Mouse (Mus musculus): ENCODE measurements at regions not wholly inside any gene's neighbourhood (a gene's known extent, or its start where the extent isn't known, plus 50 kb on each side); places are given as distances from the start of the nearest gene placed in this dataset.

DNA sequence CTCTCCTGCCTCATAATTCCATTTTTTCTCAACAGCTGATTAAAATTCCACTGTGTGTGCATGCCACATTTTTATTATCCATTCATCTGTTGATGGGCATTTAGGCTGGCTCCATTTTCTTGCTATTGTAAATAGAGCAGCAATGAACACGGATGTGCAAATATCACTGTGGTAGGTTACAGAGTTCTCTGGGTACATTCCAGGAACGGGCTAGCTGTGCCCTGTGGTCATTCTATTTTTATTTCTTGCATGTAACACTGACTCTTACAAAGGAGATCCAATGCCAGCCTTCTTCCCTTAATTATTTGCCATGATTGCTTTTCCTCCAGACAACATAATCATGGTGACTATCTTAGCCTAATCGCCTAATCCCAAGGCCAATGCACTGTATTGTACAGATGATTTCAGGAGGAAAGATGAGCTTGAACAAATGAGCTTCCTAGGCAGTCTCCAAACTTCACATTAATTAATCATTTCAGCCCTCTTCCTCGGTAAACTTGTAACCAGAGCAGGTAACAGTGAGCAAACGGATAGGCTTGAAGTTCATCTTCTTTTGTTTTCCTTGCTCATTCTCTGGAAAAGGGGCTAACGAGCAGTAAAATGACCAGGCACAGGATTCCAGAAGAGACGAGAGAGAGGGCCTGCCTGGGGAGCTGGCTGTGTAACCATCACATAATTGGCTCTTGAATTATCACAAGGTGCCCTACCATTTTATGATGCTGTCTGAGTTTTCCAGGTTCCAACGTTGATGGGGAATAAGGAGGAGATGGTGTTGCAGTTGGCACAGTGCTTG, 77.6 kb upstream of the Ppp2r3a start:
- no peaks in the 10 kb centered on the region for H3K4me1 ChIP-seq (replicated peaks; ENCODE audit: control insufficient read depth, insufficient read depth, low read length)
- H3K9me3 ChIP-seq (ENCODE audit: control insufficient read depth) = no peaks in the 10 kb centered on the region
- ATAC-seq = no peak
- H3K27me3 ChIP-seq (replicated peaks; ENCODE audit: control insufficient read depth, insufficient read depth, low read length) = no peaks in the 10 kb centered on the region
- H3K27ac ChIP-seq (ENCODE audit: low read depth, low read length) = no peak overlapping the region
- 66% methylated on average over 8 of the region's 8 CpGs for WGBS
- H3K9ac ChIP-seq (ENCODE audit: low read depth, low read length) = no peak overlapping the region
- no peak overlapping the region for H3K4me3 ChIP-seq (ENCODE audit: low read depth, low read length)
- no peak overlapping the region for H3K4me2 ChIP-seq (replicated peaks; ENCODE audit: low read depth)
- no peak for TF ChIP-seq CTCF (IDR thresholded peaks at IDR 0.05; ENCODE audit: low read depth)
- no peaks in the 10 kb centered on the region for H3K36me3 ChIP-seq (ENCODE audit: control insufficient read depth, insufficient read depth)

DNA sequence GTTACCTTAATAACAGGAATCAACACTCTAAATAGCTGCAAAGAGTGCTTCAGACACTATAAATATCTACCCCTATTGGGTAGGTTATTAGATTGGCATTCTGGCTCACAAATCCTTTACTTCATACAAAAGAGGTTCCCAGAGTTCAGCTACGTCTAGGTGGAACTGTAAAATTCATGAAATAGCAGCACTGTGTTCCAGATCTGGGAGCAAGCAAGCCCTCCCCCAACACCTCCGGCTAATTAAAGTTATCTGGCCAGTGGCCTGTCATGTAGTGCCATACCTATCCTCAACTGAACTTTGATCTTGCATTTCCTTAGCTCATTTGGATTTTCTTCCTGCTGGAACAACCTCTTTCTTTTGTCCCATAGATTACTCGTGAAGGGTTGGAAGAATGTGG, 75.4 kb upstream of the Ppp2r3a start:
- no peak for ATAC-seq

DNA sequence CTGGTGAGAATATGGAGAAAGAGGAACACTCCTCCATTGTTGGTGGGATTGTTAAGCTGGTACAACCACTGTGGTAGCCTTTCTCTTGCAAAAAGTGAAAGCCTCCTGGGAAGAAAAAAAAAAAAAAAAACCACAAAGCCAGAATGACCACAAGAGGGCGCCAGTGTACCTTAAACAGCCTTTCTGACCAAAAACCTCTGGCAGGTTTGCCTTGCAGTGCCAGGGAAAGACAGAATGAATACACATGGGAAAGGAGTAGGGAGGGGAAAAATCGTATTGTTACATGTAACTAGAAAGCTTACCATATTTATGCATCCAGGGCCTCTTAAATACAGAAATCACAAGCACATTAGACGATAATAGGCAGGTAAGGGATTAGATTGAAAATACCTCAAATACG, 62.4 kb upstream of the Ppp2r3a start:
- H3K9ac ChIP-seq (ENCODE audit: low read depth, low read length) = no peak overlapping the region
- no peak overlapping the region for H3K4me2 ChIP-seq (replicated peaks; ENCODE audit: low read depth)
- H3K4me1 ChIP-seq (replicated peaks; ENCODE audit: control insufficient read depth, insufficient read depth, low read length) = no peaks in the 10 kb centered on the region
- WGBS = 41% methylated on average over 4 of the region's 4 CpGs
- TF ChIP-seq CTCF (IDR thresholded peaks at IDR 0.05; ENCODE audit: low read depth) = peak; percentile 88
- H3K27me3 ChIP-seq (replicated peaks; ENCODE audit: control insufficient read depth, insufficient read depth, low read length) = no peaks in the 10 kb centered on the region
- H3K4me3 ChIP-seq (ENCODE audit: low read depth, low read length) = no peak overlapping the region
- H3K27ac ChIP-seq (ENCODE audit: low read depth, low read length) = no peak overlapping the region
- no peaks in the 10 kb centered on the region for H3K9me3 ChIP-seq (ENCODE audit: control insufficient read depth)
- no peaks in the 10 kb centered on the region for H3K36me3 ChIP-seq (ENCODE audit: control insufficient read depth, insufficient read depth)
- ATAC-seq = no peak

More for the DNA sequence above, 75.4 kb upstream of the Ppp2r3a start:
- no peak overlapping the region for H3K4me3 ChIP-seq (ENCODE audit: low read depth, low read length)
- H3K27me3 ChIP-seq (replicated peaks; ENCODE audit: control insufficient read depth, insufficient read depth, low read length) = no peaks in the 10 kb centered on the region
- H3K27ac ChIP-seq (ENCODE audit: low read depth, low read length) = no peak overlapping the region
- H3K9me3 ChIP-seq (ENCODE audit: control insufficient read depth) = no peaks in the 10 kb centered on the region
- H3K9ac ChIP-seq (ENCODE audit: low read depth, low read length) = no peak overlapping the region
- H3K36me3 ChIP-seq (ENCODE audit: control insufficient read depth, insufficient read depth) = no peaks in the 10 kb centered on the region
- 31% methylated on average over 3 of the region's 3 CpGs for WGBS
- TF ChIP-seq CTCF (IDR thresholded peaks at IDR 0.05; ENCODE audit: low read depth) = no peak
- H3K4me2 ChIP-seq (replicated peaks; ENCODE audit: low read depth) = no peak overlapping the region
- H3K4me1 ChIP-seq (replicated peaks; ENCODE audit: control insufficient read depth, insufficient read depth, low read length) = no peaks in the 10 kb centered on the region

DNA sequence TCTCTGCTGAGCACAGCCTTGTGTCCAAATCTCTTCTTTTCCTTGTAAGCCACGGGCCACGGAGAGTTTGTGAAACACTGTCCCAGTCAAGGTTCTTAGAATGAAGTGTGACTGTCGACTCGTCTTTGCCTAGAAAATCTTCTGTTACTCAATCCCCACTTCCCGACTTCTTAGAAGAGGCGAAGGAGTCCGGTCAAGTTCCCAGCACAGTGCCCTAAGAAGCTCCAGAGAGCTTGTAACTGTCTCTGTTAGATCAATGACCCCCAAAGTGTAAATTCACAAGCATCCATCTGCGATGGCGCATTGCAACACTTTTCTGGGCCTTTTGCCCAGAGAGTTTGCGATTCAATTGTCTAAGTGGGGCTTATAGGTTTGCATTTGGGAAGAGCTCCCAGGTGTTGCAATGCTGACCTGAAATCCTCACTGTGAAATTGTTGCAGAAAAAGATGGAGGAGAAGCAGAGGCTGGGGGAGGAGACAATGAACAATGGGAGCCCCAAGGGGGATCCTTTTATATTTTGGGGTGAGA, 54.9 kb upstream of the Ppp2r3a start:
- Histone ChIP-seq H3K4me2 (replicated peaks; ENCODE audit: low read depth) (no peak overlapping the region), H3K4me3 (ENCODE audit: low read depth, low read length) (no peak overlapping the region), H3K27ac (ENCODE audit: low read depth, low read length) (no peak overlapping the region), H3K9me3 (ENCODE audit: control insufficient read depth) (no peaks in the 10 kb centered on the region), H3K36me3 (ENCODE audit: control insufficient read depth, insufficient read depth) (no peaks in the 10 kb centered on the region), H3K9ac (ENCODE audit: low read depth, low read length) (no peak overlapping the region), H3K4me1 (replicated peaks; ENCODE audit: control insufficient read depth, insufficient read depth, low read length) (no peaks in the 10 kb centered on the region), H3K27me3 (replicated peaks; ENCODE audit: control insufficient read depth, insufficient read depth, low read length) (no peaks in the 10 kb centered on the region)
- WGBS = 84% methylated on average over 10 of the region's 10 CpGs
- ATAC-seq = no peak
- TF ChIP-seq CTCF (IDR thresholded peaks at IDR 0.05; ENCODE audit: low read depth) = no peak

DNA sequence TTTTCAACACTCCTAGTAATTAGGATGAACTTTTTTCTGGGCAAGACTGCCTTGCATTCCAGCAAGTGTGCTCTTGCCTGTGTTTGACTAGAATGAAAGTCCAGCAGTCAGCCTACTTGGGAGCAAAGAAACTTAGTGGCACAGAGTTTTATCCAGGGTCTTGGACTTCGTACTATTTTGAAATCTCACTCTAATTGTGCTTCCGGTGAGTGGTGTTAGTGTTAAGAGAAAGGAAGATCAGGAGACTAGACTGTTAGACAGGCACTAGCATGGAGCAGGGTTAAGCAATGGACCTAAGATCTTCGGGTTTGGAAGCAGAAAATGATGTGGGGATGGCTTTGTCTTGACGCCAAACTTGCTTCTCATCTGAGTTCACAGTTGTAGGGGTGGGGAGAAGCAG, 54.1 kb upstream of the Ppp2r3a start:
- Histone ChIP-seq H3K27ac (ENCODE audit: low read depth, low read length) (no peak overlapping the region), H3K4me3 (ENCODE audit: low read depth, low read length) (no peak overlapping the region), H3K36me3 (ENCODE audit: control insufficient read depth, insufficient read depth) (no peaks in the 10 kb centered on the region), H3K9ac (ENCODE audit: low read depth, low read length) (no peak overlapping the region), H3K4me2 (replicated peaks; ENCODE audit: low read depth) (no peak overlapping the region), H3K4me1 (replicated peaks; ENCODE audit: control insufficient read depth, insufficient read depth, low read length) (no peaks in the 10 kb centered on the region), H3K27me3 (replicated peaks; ENCODE audit: control insufficient read depth, insufficient read depth, low read length) (no peaks in the 10 kb centered on the region), H3K9me3 (ENCODE audit: control insufficient read depth) (no peaks in the 10 kb centered on the region)
- TF ChIP-seq CTCF (IDR thresholded peaks at IDR 0.05; ENCODE audit: low read depth) = no peak
- ATAC-seq = no peak
- 70% methylated on average over 4 of the region's 4 CpGs for WGBS

Data from intestine, postnatal 0 days (tissue).